Mouse (Mus musculus) cerebellum, adult 2 months (tissue): Measurements from ENCODE around the gene Tamm41.

Experiments
- CTCF ChIP-seq: fragments of 200-500 bp; IDR thresholded peaks from 2 replicates; pipeline ENCODE4 v1.5.1; 2011; ENCODE audit warnings: low read depth, mild to moderate bottlenecking, control low read depth, low read length, moderate library complexity, borderline replicate concordance; ENCODE audit not compliant: insufficient read depth
- POLR2A ChIP-seq: fragments of 200-500 bp; IDR thresholded peaks from 2 replicates; pipeline ENCODE4 v1.6.1; 2011; ENCODE audit warnings: low read length, control low read depth, borderline replicate concordance; ENCODE audit not compliant: insufficient read depth

- TF ChIP-seq CTCF, result no peak
- no peak for TF ChIP-seq POLR2A
Observed at GRCm38 (mm10) chr6:114963636-114964035, 74.0 kb downstream of the Tamm41 start.
